Mouse (Mus musculus) kidney, postnatal 0 days (tissue): Measurements from ENCODE around the gene Aire. TPM values are rescaled to one million over a fixed set of nuclear protein-coding genes. Genes with fewer than 3 reads are reported as not detected.

Experiments used
- ATAC-seq: fragments of 200-750 bp; cut with Nextera tagmentation; replicated peaks from 2 replicates; pipeline ENCODE4 v1.8.0; 2017; ENCODE audit warnings: low read depth, moderate number of reproducible peaks, moderate TSS enrichment, moderate library complexity; ENCODE audit not compliant: low FRiP score
- DNase-seq: peaks from one replicate; pipeline ENCODE4 v3.0.0-alpha.2; 2016; ENCODE audit warnings: low spot score
- H3K27ac ChIP-seq: fragments of 300-500 bp; sonication (generic); 2 replicates; pipeline ENCODE4 v1.5.1; 2014; ENCODE audit warnings: mild to moderate bottlenecking
- H3K27me3 ChIP-seq: fragments of 300-500 bp; sonication (generic); 2 replicates; pipeline ENCODE4 v1.6.1; 2014; ENCODE audit warnings: low read length, mixed read lengths; ENCODE audit not compliant: insufficient read depth
- H3K36me3 ChIP-seq: fragments of 300-500 bp; sonication (generic); 2 replicates; pipeline ENCODE4 v1.6.1; 2014; ENCODE audit warnings: low read length, mixed read lengths; ENCODE audit not compliant: insufficient read depth
- H3K4me1 ChIP-seq: fragments of 300-500 bp; sonication (generic); replicated peaks from 2 replicates; pipeline ENCODE4 v1.6.1; 2014; ENCODE audit warnings: antibody characterized with exemption, low read length, mixed read lengths; ENCODE audit not compliant: insufficient read depth
- H3K4me2 ChIP-seq: fragments of 300-500 bp; sonication (generic); 2 replicates; pipeline ENCODE4 v1.6.1; 2014; ENCODE audit warnings: mild to moderate bottlenecking, low read length, moderate library complexity, mixed read lengths
- H3K4me3 ChIP-seq: fragments of 300-500 bp; sonication (generic); replicated peaks from 2 replicates; pipeline ENCODE4 v1.5.1; 2014; ENCODE audit warnings: low read depth, low read length
- H3K9ac ChIP-seq: fragments of 300-500 bp; sonication (generic); 2 replicates; pipeline ENCODE4 v1.6.1; 2014; ENCODE audit warnings: low read depth, low read length
- H3K9me3 ChIP-seq: fragments of 300-500 bp; sonication (generic); replicated peaks from 2 replicates; pipeline ENCODE4 v1.6.1; 2016; ENCODE audit warnings: low read length, inconsistent platforms, mixed read lengths
- CTCF ChIP-seq: IDR thresholded peaks from 2 replicates; pipeline ENCODE4 v1.5.1; 2016; ENCODE audit warnings: antibody characterized with exemption, low read depth, mild to moderate bottlenecking, moderate library complexity
- whole genome bisulfite sequencing: fragments of 180-500 bp; shearing (Covaris S2); extraction: QIAGEN DNeasy Blood & Tissue Kit; methylation state at CpG from one replicate; pipeline ENCODE4 v1.1.7; 2014; 5-methylcytosine and 5-hydroxymethylcytosine counted together
- polyA plus RNA-seq: library from polyadenylated mRNA; unstranded; fragments of >200 nt; fragmentation: Nextera tagmentation; extraction: Ambion mirVana; gene quantifications from 2 replicates; pipeline ENCODE4 v1.2.1, GENCODE M21; 2015

Gene Aire
- polyA plus RNA-seq, 1 experiment from 2014 or later = 0.34 TPM

DNA sequence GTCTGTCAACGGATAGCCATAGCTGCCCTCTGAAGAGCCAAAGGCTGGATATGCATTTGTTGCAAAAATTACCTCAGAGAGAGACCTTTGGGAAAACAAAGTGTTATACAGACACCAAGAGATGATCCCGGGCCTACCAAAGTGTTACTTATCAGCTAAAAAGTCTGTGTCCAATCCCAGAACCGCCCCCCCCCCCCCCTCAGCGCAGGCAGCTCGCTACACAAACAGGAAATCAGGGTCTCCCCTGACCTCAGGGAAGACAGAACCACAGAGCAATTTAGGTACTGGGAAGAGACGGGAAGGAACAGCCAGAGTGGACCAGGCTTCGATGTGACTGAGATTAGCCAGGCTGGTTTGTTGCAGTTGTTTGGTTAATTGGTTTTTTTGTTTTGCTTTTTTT, 36.2 kb downstream of the Aire start:
- Histone ChIP-seq H3K4me2 (peak overlapping the region; percentile 79), H3K36me3 (peaks cover 16% of the 10 kb centered on the region), H3K4me1 (peaks cover 29% of the 10 kb centered on the region), H3K9ac (peak overlapping the region; percentile 10; the same call in 1 of the 2 replicates), H3K4me3 (no peak overlapping the region), H3K27ac (0 out of 2 replicates have a peak overlapping the region, but pooled peaks have one; percentile 31), H3K27me3 (no peaks in the 10 kb centered on the region), H3K9me3 (no peaks in the 10 kb centered on the region)
- no peak for ATAC-seq
- 18% methylated on average over 7 of the region's 7 CpGs for WGBS
- no peak for TF ChIP-seq CTCF
- DNase-seq = no peak

- Histone ChIP-seq H3K4me1 (peaks cover 29% of the 10 kb centered on the region), H3K27me3 (no peaks in the 10 kb centered on the region), H3K9me3 (no peaks in the 10 kb centered on the region), H3K4me2 (no peak overlapping the region), H3K9ac (0 out of 2 replicates have a peak overlapping the region, but pooled peaks have one; percentile 13), H3K27ac (peak overlapping the region; percentile 54; the same call in 1 of the 2 replicates), H3K4me3 (no peak overlapping the region), H3K36me3 (peaks cover 26% of the 10 kb centered on the region)
- TF ChIP-seq CTCF = no peak
- WGBS = 72% methylated on average over 4 of the region's 4 CpGs
- ATAC-seq = 0 out of 2 replicates have a peak, but pooled peaks have one; percentile 18
- no peak for DNase-seq
These were observed 37.5 kb downstream of the Aire start for GRCm38 (mm10) chr10:78005791-78006438.

- Histone ChIP-seq H3K9ac (no peak overlapping the region), H3K9me3 (no peaks in the 10 kb centered on the region), H3K27me3 (no peaks in the 10 kb centered on the region), H3K27ac (no peak overlapping the region), H3K36me3 (peaks cover 39% of the 10 kb centered on the region), H3K4me1 (peaks cover 29% of the 10 kb centered on the region), H3K4me3 (no peak overlapping the region), H3K4me2 (no peak overlapping the region)
- WGBS = 88% methylated on average over 3 of the region's 3 CpGs
- DNase-seq = no peak
- ATAC-seq = no peak
- no peak for TF ChIP-seq CTCF
These were observed 38.8 kb downstream of the Aire start for GRCm38 (mm10) chr10:78004479-78005100.

DNA sequence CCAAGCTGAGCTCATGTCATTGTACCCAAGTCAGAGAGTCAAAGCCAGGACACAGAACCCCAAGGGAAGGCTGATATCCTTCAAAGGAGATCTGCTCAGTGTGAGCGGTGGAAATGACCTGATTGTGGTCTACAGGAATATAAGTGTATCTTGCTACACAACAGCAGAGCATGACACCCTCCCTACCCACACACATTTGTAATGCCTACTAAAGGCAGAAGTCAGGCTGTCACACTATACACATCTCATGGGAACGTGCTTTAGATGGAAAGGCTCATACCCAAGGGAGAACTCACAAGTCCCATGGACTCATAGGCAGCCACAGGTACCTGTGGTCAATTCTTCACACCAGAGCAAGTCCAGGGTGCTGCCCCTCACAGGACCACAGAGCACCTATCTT, 41.1 kb downstream of the Aire start:
- no peak overlapping the region for H3K4me3 ChIP-seq
- ATAC-seq = no peak
- peaks cover 17% of the 10 kb centered on the region for H3K4me1 ChIP-seq
- 89% methylated on average over 2 of the region's 2 CpGs for WGBS
- no peaks in the 10 kb centered on the region for H3K9me3 ChIP-seq
- no peak for DNase-seq
- H3K4me2 ChIP-seq = no peak overlapping the region
- H3K36me3 ChIP-seq = peaks cover 60% of the 10 kb centered on the region
- no peaks in the 10 kb centered on the region for H3K27me3 ChIP-seq
- no peak overlapping the region for H3K27ac ChIP-seq
- TF ChIP-seq CTCF = no peak
- H3K9ac ChIP-seq = no peak overlapping the region

GRCm38 (mm10) chr10:78001796-78002195, 41.6 kb downstream of the Aire start:
- 61% methylated on average over 11 of the region's 11 CpGs for WGBS
- H3K9me3 ChIP-seq = no peaks in the 10 kb centered on the region
- peaks cover 63% of the 10 kb centered on the region for H3K36me3 ChIP-seq
- H3K4me1 ChIP-seq = peaks cover 12% of the 10 kb centered on the region
- ATAC-seq = no peak
- no peak overlapping the region for H3K9ac ChIP-seq
- no peak overlapping the region for H3K27ac ChIP-seq
- DNase-seq = no peak
- TF ChIP-seq CTCF = no peak
- no peaks in the 10 kb centered on the region for H3K27me3 ChIP-seq
- no peak overlapping the region for H3K4me3 ChIP-seq
- no peak overlapping the region for H3K4me2 ChIP-seq

DNA sequence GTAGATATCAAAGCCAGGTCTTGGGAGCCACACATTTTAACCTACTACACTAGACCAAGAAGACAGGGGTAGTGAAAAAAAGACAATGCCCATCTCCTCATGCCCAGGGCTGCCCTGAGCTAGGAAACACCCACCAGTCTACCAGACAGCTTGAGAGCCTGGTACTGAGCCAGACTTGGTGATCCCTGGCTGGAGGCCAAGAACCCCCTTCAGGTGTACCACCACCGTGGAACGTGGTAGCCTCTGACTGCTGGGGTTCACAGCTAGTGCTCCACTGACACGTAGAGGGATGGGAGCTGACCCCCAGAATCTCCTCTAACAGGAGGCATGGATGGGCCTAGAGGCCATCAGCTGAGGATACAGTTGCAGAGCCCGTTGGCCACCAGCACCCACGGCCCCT, 43.2 kb downstream of the Aire start:
- 92% methylated on average over 5 of the region's 5 CpGs for WGBS
- peaks cover 74% of the 10 kb centered on the region for H3K36me3 ChIP-seq
- no peak for ATAC-seq

More for the DNA sequence above, 43.2 kb downstream of the Aire start:
- H3K9me3 ChIP-seq = no peaks in the 10 kb centered on the region
- no peak overlapping the region for H3K9ac ChIP-seq
- no peak overlapping the region for H3K27ac ChIP-seq
- no peaks in the 10 kb centered on the region for H3K27me3 ChIP-seq
- H3K4me3 ChIP-seq = no peak overlapping the region
- TF ChIP-seq CTCF = no peak
- no peaks in the 10 kb centered on the region for H3K4me1 ChIP-seq
- no peak for DNase-seq
- H3K4me2 ChIP-seq = no peak overlapping the region
